27 mouse cellular contexts compared by ENCODE assay signal in the genomic region with DNA sequence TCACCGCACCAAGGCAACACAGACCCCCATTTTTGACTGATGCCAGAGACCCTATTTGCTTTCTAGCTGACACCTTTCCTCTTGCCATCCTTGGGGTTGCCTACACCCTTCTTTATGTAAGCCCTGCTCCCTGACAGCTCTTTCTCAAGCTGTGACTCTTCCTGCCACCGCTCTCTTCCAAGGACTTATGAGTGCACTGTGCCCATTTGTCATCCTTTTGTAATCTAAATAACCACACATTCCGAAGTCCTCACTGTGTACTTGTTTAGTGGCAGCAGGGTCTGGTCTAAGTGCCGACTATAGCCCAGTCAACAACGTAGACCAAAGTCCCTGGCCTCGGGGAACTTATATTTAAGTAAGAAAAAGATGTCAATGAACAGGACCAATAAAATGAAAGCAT.
"Had no signal": no experiment of that assay in that cellular context is flagged by ENCODE, and none has a peak within 500 bp of the region (broad histone marks: within the 10 kb centered on the region; RNA-seq: fewer than 3 reads in every experiment).

No protein-coding gene starts in this region.

- H3K9ac ChIP-seq: heart, embryonic 13.5 days; heart, embryonic 15.5 days; hindbrain, embryonic 13.5 days; hindbrain, embryonic 15.5 days; kidney, embryonic 15.5 days; limb, embryonic 13.5 days; limb, embryonic 15.5 days; liver, embryonic 12.5 days; liver, embryonic 14.5 days had no signal

- H3K4me2 ChIP-seq: heart, embryonic 11.5 days; heart, embryonic 13.5 days; heart, embryonic 15.5 days; hindbrain, embryonic 13.5 days; hindbrain, embryonic 15.5 days; kidney, embryonic 15.5 days; limb, embryonic 13.5 days; limb, embryonic 15.5 days; liver, embryonic 12.5 days had no signal

- H3K9me3 ChIP-seq: heart, embryonic 13.5 days; heart, embryonic 15.5 days; hindbrain, embryonic 13.5 days; hindbrain, embryonic 15.5 days; kidney, embryonic 15.5 days; limb, embryonic 13.5 days; limb, embryonic 15.5 days; liver, embryonic 12.5 days had no signal

- ATAC-seq: hindbrain, postnatal 0 days; intestine, embryonic 16.5 days; liver, embryonic 12.5 days had no signal

- DNase-seq: gastrocnemius, postnatal 14 days; gastrocnemius, postnatal 36 days; heart, adult 11 months; heart, adult 2 months; heart, postnatal 14 days; heart, postnatal 36 days; kidney, adult 11 months; kidney, adult 2 months; kidney, adult 9 months; kidney, postnatal 14 days; kidney, postnatal 36 days; layer of hippocampus, adult 9-11 months; layer of hippocampus, postnatal 36 days; left cerebral cortex, postnatal 4 days had no signal

- H3K4me1 ChIP-seq: heart, embryonic 13.5 days; heart, embryonic 15.5 days; hindbrain, embryonic 13.5 days; hindbrain, embryonic 15.5 days; kidney, embryonic 15.5 days; limb, embryonic 13.5 days; limb, embryonic 15.5 days; liver, embryonic 12.5 days had no signal

- H3K27me3 ChIP-seq: heart, embryonic 13.5 days; heart, embryonic 15.5 days; hindbrain, embryonic 13.5 days; hindbrain, embryonic 15.5 days; kidney, embryonic 15.5 days; limb, embryonic 13.5 days; limb, embryonic 15.5 days; liver, embryonic 12.5 days had no signal

- H3K27ac ChIP-seq: heart, adult 2 months; heart, embryonic 13.5 days; heart, embryonic 15.5 days; hindbrain, embryonic 13.5 days; hindbrain, embryonic 15.5 days; hindbrain, postnatal 0 days; kidney, embryonic 15.5 days; kidney, postnatal 0 days; limb, embryonic 13.5 days; limb, embryonic 15.5 days; liver, embryonic 12.5 days; liver, embryonic 14.5 days had no signal

- H3K4me3 ChIP-seq: heart, adult 2 months; heart, embryonic 13.5 days; heart, embryonic 15.5 days; hindbrain, embryonic 13.5 days; hindbrain, embryonic 15.5 days; kidney, embryonic 15.5 days; limb, embryonic 13.5 days; limb, embryonic 15.5 days; liver, embryonic 12.5 days had no signal

- H3K36me3 ChIP-seq: heart, embryonic 13.5 days; heart, embryonic 15.5 days; hindbrain, embryonic 13.5 days; hindbrain, embryonic 15.5 days; kidney, embryonic 15.5 days; limb, embryonic 13.5 days; limb, embryonic 15.5 days; liver, embryonic 12.5 days had no signal
